Mouse (Mus musculus): ENCODE data around the gene Atp8a2.

GRCm38 (mm10) chr14:59858501-59859225 lies 338.3 kb downstream of the Atp8a2 start:
- TF ChIP-seq CTCF (IDR thresholded peaks at IDR 0.05): no peak
- no peak for TF ChIP-seq POLR2A (IDR thresholded peaks at IDR 0.05; ENCODE audit: insufficient read depth, low read depth, low read length)
- no peak for TF ChIP-seq EP300 (IDR thresholded peaks at IDR 0.05; ENCODE audit: insufficient read depth, low read depth, low read length)
